Mouse (Mus musculus) lung, postnatal 25 days (tissue): ENCODE measurements around the gene Eif5a.
"Not testable (repeated sequence)": the region's sequence is repeated elsewhere in the genome, so short reads cannot be mapped to it uniquely, and the experiment has no call there.

Source experiments
- DNase-seq: peaks from one replicate; pipeline ENCODE4 v3.0.0; 2022; ENCODE audit warnings: low spot score

The Eif5a gene

GRCm38 (mm10) chr11:69921114-69922011 is at the start of gene Eif5a:
Gene Eif5a, minus strand, starts transcription at chr11:69921958.
- DNase-seq, result peak; percentile 100

GRCm38 (mm10) chr11:69970775-69971174 is 49.0 kb upstream of the Eif5a start:
- no peak for DNase-seq

DNA sequence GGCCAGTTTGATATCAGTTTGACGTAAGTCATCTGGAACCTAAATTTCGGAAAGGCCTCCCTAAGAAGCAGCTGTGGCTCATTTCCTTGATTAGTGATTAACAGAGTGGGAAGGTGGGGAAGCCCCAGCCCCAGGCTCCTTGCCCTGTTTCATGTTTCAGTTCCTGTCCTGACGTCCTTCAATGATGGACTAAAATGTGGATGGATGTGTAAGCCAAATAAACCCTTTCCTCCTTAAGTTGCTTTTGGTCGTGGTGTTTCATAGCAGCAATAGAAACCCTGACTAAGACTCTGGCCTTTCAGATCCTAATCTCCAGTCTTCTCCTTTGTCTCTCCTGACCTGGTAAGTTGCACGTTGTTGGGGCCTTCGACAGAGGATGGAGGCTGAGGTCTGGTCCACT is 48.5 kb upstream of the Eif5a start:
- no peak for DNase-seq

GRCm38 (mm10) chr11:69968793-69969192 is 47.0 kb upstream of the Eif5a start:
- no peak for DNase-seq

GRCm38 (mm10) chr11:69966860-69967517 is 45.2 kb upstream of the Eif5a start:
- no peak for DNase-seq

DNA sequence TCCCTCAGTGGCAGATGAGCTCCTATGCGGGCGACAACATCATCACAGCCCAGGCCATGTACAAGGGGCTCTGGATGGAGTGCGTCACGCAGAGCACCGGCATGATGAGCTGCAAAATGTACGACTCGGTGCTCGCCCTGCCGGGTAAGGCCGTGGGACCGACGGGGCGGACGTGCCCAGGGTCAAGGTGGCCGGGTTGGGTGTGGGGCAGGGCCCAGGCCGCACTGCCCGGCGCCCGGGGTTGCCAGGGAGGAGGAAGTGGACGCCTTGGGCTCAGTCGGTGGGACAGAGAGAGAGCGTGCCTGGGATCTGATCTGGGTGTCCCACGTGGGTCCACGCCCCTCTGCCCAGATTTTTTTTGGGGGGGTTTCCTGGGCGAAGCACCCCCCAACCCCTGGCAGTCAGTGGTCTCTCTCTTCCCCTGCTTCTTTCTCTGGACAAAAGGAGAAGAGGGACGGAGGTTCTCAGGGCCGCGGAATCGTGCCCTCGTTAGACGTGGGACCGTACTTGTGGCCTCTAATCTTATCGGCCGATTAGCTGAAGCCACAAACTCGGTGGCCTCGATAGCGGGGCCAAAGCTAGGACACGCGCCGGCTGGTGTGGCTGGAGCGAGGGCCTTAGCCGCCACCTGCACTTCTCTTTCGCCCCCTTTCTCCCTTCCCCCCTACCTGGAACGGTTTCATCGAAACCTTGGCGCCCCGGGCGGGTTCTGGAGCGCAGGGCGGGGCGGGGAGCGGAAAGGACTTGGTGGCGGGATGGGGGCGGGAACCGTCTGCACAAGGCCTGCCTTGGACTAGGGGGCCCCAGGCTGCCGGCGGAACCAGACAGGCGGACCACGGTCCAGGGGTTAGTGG is 44.5 kb upstream of the Eif5a start:
- no peak for DNase-seq

- peak; percentile 89 for DNase-seq
These were observed 43.7 kb upstream of the Eif5a start for GRCm38 (mm10) chr11:69965271-69966005.

- DNase-seq, result no peak
These were observed 43.0 kb upstream of the Eif5a start, which contains the start of gene Cldn7 for GRCm38 (mm10) chr11:69964650-69965270. Gene Cldn7, plus strand, starts transcription at chr11:69964779.

- no peak for DNase-seq
These were observed 40.1 kb upstream of the Eif5a start for GRCm38 (mm10) chr11:69961841-69962240.

DNA sequence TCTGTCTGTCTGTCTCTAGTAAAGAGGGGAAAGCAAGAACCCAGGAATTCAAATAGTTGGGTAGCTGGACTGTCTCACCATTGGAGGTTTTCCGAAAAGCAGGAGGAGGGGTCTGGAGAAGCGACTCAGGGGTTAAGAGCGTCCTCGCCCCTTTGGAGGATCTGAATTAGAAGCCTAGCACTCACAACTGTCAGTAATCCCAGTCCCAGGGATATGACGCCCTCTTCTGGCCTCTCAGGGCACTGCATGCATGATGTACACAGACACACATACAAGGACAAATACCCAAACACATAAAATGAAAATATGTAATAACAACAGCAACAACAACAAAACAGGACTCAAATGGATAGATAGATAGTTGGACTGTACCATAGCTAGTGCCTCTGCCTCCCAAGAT is 38.9 kb upstream of the Eif5a start:
- no peak for DNase-seq

GRCm38 (mm10) chr11:69956218-69956617 is 34.5 kb upstream of the Eif5a start:
- no peak for DNase-seq

DNA sequence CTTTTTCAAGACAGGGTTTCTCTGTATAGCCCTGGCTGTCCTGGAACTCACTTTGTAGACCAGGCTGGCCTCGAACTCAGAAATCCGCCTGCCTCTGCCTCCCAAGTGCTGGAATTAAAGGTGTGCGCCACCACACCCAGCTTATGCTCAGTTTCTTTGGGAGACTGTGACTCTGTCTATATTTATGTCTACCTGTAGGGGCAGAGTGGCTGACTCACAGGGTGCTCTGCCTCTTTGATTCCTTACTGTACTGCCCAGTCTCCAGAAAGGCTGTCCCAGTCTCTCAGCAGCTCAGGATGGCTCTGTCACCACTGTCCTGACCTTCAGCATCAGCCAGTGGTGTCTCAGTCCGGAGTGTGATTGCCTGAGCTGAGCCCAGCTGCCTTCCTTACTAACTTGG is 33.9 kb upstream of the Eif5a start:
- DNase-seq, result not testable (repeated sequence)

GRCm38 (mm10) chr11:69953267-69953915 is 31.6 kb upstream of the Eif5a start:
- DNase-seq, result no peak

- DNase-seq, result no peak
These were observed 30.5 kb upstream of the Eif5a start for GRCm38 (mm10) chr11:69952274-69952673.

DNA sequence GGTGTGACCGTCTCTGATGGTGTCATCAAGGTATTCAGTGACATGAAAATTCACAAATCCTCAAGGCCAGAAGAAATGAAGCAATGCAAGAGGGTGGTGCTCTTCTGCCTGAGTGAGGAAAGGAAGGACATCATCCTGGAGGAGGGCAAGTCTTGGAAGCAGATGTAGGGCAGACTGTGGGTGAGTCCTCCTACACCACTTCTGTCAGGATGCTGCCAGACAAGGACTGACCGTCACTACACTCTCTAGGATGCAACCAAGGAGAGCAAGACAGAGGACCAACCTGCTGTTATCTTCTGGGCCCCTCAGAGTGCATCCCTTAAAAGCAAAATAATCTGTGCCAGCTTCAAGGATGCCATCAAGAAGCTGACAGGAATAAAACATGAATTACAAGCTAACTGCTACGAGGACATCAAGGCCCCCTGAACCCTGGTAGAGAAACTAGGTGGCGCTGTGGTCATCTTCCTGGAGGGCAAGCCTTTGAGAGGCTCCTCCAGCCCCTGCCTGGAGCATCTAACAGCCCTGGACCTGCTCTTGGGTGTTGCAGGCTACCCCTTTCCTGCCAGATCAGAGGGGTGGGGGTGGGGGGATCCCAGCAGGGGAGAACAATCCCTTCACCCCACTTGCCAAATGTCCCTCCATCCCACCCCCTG is 29.2 kb upstream of the Eif5a start:
- no peak for DNase-seq

- peak; percentile 89 for DNase-seq
These were observed 27.0 kb upstream of the Eif5a start for GRCm38 (mm10) chr11:69948763-69949150.

GRCm38 (mm10) chr11:69948066-69948762 is 26.5 kb upstream of the Eif5a start, which contains the start of gene Slc2a4:
Gene Slc2a4, minus strand, starts transcription at chr11:69948188.
- DNase-seq, result peak; percentile 91

GRCm38 (mm10) chr11:69947337-69948065 is 25.7 kb upstream of the Eif5a start:
- no peak for DNase-seq
